Comparison of ENCODE assay signal across 5 mouse cellular contexts in the genomic region with DNA sequence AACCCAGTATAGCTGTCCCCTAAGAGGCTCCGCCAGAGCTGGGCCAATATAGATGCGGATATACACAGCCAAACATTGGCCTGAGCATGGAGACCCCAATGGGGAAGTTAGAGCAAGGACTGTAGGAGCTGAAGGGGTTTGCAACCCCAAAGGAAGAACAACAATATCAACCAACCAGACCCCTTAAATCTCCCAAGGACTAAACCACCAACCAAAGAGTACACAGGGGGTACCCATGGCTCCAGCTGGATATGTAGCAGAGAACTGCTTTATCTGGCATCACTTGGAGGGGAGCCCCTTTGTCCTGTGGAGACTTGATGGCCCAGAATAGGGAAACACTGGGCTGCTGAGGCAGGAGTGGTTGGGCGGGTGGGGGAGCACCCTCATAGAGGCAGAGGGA.
DNase-seq lines count a peak whose midpoint lies in the region; ATAC-seq and TF ChIP-seq lines count a peak whose summit lies in the region.
"Not testable (repeated sequence)": the region's sequence is repeated elsewhere in the genome, so short reads cannot be mapped to it uniquely, and the experiment has no call there.

No protein-coding gene starts in this region.

- WGBS in hindbrain, embryonic 11.5 days = 90% methylated on average over 3 of the region's 3 CpGs
- WGBS in midbrain, embryonic 10.5 days = 92% methylated on average over 3 of the region's 3 CpGs
- WGBS in midbrain, embryonic 12.5 days = 94% methylated on average over 3 of the region's 3 CpGs

- not testable (repeated sequence) for H3K36me3 ChIP-seq in ES-Bruce4 (ENCODE audit: control insufficient read depth, insufficient read depth, low read length, poor library complexity, severe bottlenecking); hindbrain, embryonic 11.5 days (ENCODE audit: control insufficient read depth, insufficient read depth, low read length); midbrain, embryonic 10.5 days; midbrain, embryonic 12.5 days

- not testable (repeated sequence) for H3K4me3 ChIP-seq in ES-Bruce4 (ENCODE audit: low read depth, low read length); hindbrain, embryonic 11.5 days (ENCODE audit: low read depth, low read length); midbrain, embryonic 10.5 days; midbrain, embryonic 12.5 days

- TF ChIP-seq POLR2A in ES-Bruce4 (IDR thresholded peaks at IDR 0.05; ENCODE audit: insufficient read depth, low read length) = not testable (repeated sequence)

- ATAC-seq in hindbrain, embryonic 11.5 days (ENCODE audit: low FRiP score) = 0 out of 2 replicates have a peak, but pooled peaks have one; percentile 22
- 0 out of 2 replicates have a peak, but pooled peaks have one; percentile 30 for ATAC-seq in midbrain, embryonic 12.5 days (ENCODE audit: low FRiP score, low read depth)

- not testable (repeated sequence) for H3K27me3 ChIP-seq in ES-Bruce4 (ENCODE audit: control insufficient read depth, insufficient read depth, low read length, poor library complexity, severe bottlenecking); hindbrain, embryonic 11.5 days (ENCODE audit: control insufficient read depth, insufficient read depth, low read length); midbrain, embryonic 10.5 days (ENCODE audit: low read depth, poor library complexity, severe bottlenecking); midbrain, embryonic 12.5 days

- not testable (repeated sequence) for TF ChIP-seq EP300 in ES-Bruce4 (IDR thresholded peaks at IDR 0.05; ENCODE audit: insufficient read depth, low read depth, low read length)

- H3K9me3 ChIP-seq in ES-Bruce4 (replicated peaks; ENCODE audit: control insufficient read depth, insufficient read depth, low read length, poor library complexity, severe bottlenecking); hindbrain, embryonic 11.5 days (ENCODE audit: control insufficient read depth, low read length); midbrain, embryonic 10.5 days (replicated peaks); midbrain, embryonic 12.5 days: not testable (repeated sequence)

- H3K4me2 ChIP-seq in hindbrain, embryonic 11.5 days (replicated peaks; ENCODE audit: low read depth, low read length); midbrain, embryonic 12.5 days (replicated peaks): not testable (repeated sequence)

- peak overlapping the region; percentile 25 for H3K27ac ChIP-seq in ES-Bruce4 (ENCODE audit: insufficient read depth, low read length)
- H3K27ac ChIP-seq in hindbrain, embryonic 11.5 days (ENCODE audit: low read depth, low read length); midbrain, embryonic 12.5 days (replicated peaks): not testable (repeated sequence)
- peak overlapping the region; percentile 75 for H3K27ac ChIP-seq in midbrain, embryonic 10.5 days (replicated peaks)

- not testable (repeated sequence) for H3K9ac ChIP-seq in ES-Bruce4 (ENCODE audit: low read depth, poor library complexity, severe bottlenecking); hindbrain, embryonic 11.5 days (ENCODE audit: low read depth, low read length); midbrain, embryonic 12.5 days (replicated peaks)

- TF ChIP-seq CTCF in ES-Bruce4 (IDR thresholded peaks at IDR 0.05; ENCODE audit: low read depth, low read length) = not testable (repeated sequence)

- H3K4me1 ChIP-seq in ES-Bruce4 (ENCODE audit: control insufficient read depth, insufficient read depth, low read length); hindbrain, embryonic 11.5 days (replicated peaks; ENCODE audit: control insufficient read depth, insufficient read depth, low read length); midbrain, embryonic 10.5 days; midbrain, embryonic 12.5 days: not testable (repeated sequence)

- DNase-seq in heart, adult 11 months = peak; percentile 82
- not testable (repeated sequence) for DNase-seq in hindbrain, embryonic 11.5 days (ENCODE audit: low spot score); midbrain, embryonic 10.5 days (ENCODE audit: low spot score)
